ENCODE assay signal across 22 mouse cellular contexts in the genomic region with DNA sequence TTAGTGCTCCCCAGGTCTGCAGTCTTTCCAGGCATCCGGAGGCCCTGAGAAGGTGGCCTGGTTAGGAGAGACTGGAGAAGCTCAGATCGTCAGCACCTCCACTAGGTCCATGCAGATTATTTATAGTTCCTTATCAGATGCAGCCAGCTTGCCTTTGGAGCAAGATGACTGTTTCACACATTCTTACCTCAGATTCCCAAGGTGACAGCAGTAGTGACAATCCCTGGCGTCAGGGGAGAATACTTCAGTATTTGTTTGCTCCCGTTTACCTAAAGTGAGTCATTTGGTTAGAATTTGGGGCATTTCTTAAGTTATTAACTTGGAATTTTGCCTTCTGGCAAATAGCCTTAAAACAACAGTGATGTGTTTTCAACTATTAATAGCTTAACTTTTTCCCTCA. TPM values are rescaled to one million over a fixed set of nuclear protein-coding genes. Genes with fewer than 3 reads are reported as not detected.
DNase-seq lines count a peak whose midpoint lies in the region; ATAC-seq and TF ChIP-seq lines count a peak whose summit lies in the region.
"Had no signal": no experiment of that assay in that cellular context is flagged by ENCODE, and none has a peak within 500 bp of the region (broad histone marks: within the 10 kb centered on the region; RNA-seq: fewer than 3 reads in every experiment).

No protein-coding gene starts in this region.

- H3K27me3 ChIP-seq in heart, adult 2 months (ENCODE audit: control insufficient read depth, insufficient read depth, low read length), result no peaks in the 10 kb centered on the region
- no peaks in the 10 kb centered on the region for H3K27me3 ChIP-seq in limb, embryonic 14.5 days (ENCODE audit: control insufficient read depth, insufficient read depth, low read length)
- no peaks in the 10 kb centered on the region for H3K27me3 ChIP-seq in limb, embryonic 10.5 days (ENCODE audit: low read depth, poor library complexity, severe bottlenecking)
- H3K27me3 ChIP-seq in G1E (ENCODE audit: insufficient read depth, low read length), result no peaks in the 10 kb centered on the region
- H3K27me3 ChIP-seq in heart, postnatal 0 days (ENCODE audit: control insufficient read depth, insufficient read depth, low read length), result no peaks in the 10 kb centered on the region
- H3K27me3 ChIP-seq: embryonic facial prominence, embryonic 15.5 days; limb, embryonic 13.5 days; midbrain, embryonic 13.5 days; neural tube, embryonic 12.5 days had no signal

- no peak for TF ChIP-seq EP300 in heart, adult 2 months (IDR thresholded peaks at IDR 0.05; ENCODE audit: insufficient read depth, low read depth, low read length)
- no peak for TF ChIP-seq EP300 in heart, postnatal 0 days (IDR thresholded peaks at IDR 0.05; ENCODE audit: low read depth)

- no peaks in the 10 kb centered on the region for H3K4me1 ChIP-seq in heart, adult 2 months (ENCODE audit: control insufficient read depth, insufficient read depth, low read length)
- H3K4me1 ChIP-seq in limb, embryonic 14.5 days (ENCODE audit: control insufficient read depth, insufficient read depth, low read length), result no peaks in the 10 kb centered on the region
- H3K4me1 ChIP-seq in limb, embryonic 10.5 days, result no peaks in the 10 kb centered on the region
- peaks cover 35% of the 10 kb centered on the region for H3K4me1 ChIP-seq in G1E (ENCODE audit: insufficient read depth, low read depth, low read length)
- peaks cover 6% of the 10 kb centered on the region for H3K4me1 ChIP-seq in heart, postnatal 0 days (ENCODE audit: control insufficient read depth, insufficient read depth)
- H3K4me1 ChIP-seq: embryonic facial prominence, embryonic 15.5 days; midbrain, embryonic 13.5 days; neural tube, embryonic 12.5 days had no signal

- H3K79me2 ChIP-seq in heart, adult 2 months (replicated peaks; ENCODE audit: control insufficient read depth, insufficient read depth, low read length), result no peaks in the 10 kb centered on the region

- no peak for ATAC-seq in limb, embryonic 14.5 days (ENCODE audit: low FRiP score, low read depth)
- peak; percentile 45 for ATAC-seq in G1E (ENCODE audit: extremely low read depth, insufficient number of reproducible peaks, low FRiP score, poor library complexity, severe bottlenecking)
- peak; percentile 51; the same call in 1 of the 2 replicates for ATAC-seq in heart, postnatal 0 days (ENCODE audit: insufficient read depth, low read depth)
- ATAC-seq: midbrain, embryonic 13.5 days had no signal

- WGBS in heart, adult 2 months, result 28% methylated on average over 4 of the region's 4 CpGs
- WGBS in limb, embryonic 14.5 days, result 77% methylated on average over 4 of the region's 4 CpGs
- WGBS in limb, embryonic 10.5 days, result 80% methylated on average over 4 of the region's 4 CpGs
- 12% methylated on average over 4 of the region's 4 CpGs for whole genome bisulfite sequencing in heart, postnatal 0 days

- H3K9me3 ChIP-seq in limb, embryonic 14.5 days (ENCODE audit: control insufficient read depth, low read length), result no peaks in the 10 kb centered on the region
- no peaks in the 10 kb centered on the region for H3K9me3 ChIP-seq in limb, embryonic 10.5 days (replicated peaks)
- no peaks in the 10 kb centered on the region for H3K9me3 ChIP-seq in G1E (replicated peaks)
- no peaks in the 10 kb centered on the region for H3K9me3 ChIP-seq in heart, postnatal 0 days (replicated peaks; ENCODE audit: control insufficient read depth, low read length)
- H3K9me3 ChIP-seq: embryonic facial prominence, embryonic 15.5 days; limb, embryonic 13.5 days; midbrain, embryonic 13.5 days; neural tube, embryonic 12.5 days had no signal

- TF ChIP-seq CTCF in heart, adult 2 months (IDR thresholded peaks at IDR 0.05), result no peak
- TF ChIP-seq CTCF in G1E (IDR thresholded peaks at IDR 0.05; ENCODE audit: low read depth, low read length), result no peak
- TF ChIP-seq CTCF in heart, postnatal 0 days (IDR thresholded peaks at IDR 0.05; ENCODE audit: low read depth), result no peak
- TF ChIP-seq CTCF in gastrocnemius, adult 2 months (IDR thresholded peaks at IDR 0.05), result no peak

- H3K9ac ChIP-seq in heart, adult 2 months (ENCODE audit: low read depth, low read length), result no peak overlapping the region
- peak overlapping the region; percentile 8; the same call in 1 of the 2 replicates for H3K9ac ChIP-seq in limb, embryonic 14.5 days (ENCODE audit: low read depth, low read length, severe bottlenecking)
- no peak overlapping the region for H3K9ac ChIP-seq in heart, postnatal 0 days (replicated peaks; ENCODE audit: low read depth, low read length)
- H3K9ac ChIP-seq: embryonic facial prominence, embryonic 15.5 days; hindbrain, embryonic 14.5 days; limb, embryonic 13.5 days; midbrain, embryonic 13.5 days; neural tube, embryonic 12.5 days had no signal

- DNase-seq in heart, adult 2 months, result no peak
- no peak for DNase-seq in heart, postnatal 14 days
- DNase-seq in limb, embryonic 14.5 days (ENCODE audit: low spot score), result no peak
- no peak for DNase-seq in limb, embryonic 10.5 days (ENCODE audit: low spot score)
- DNase-seq in G1E (ENCODE audit: low spot score), result no peak
- peak; percentile 44 for DNase-seq in heart, postnatal 0 days (ENCODE audit: low spot score)
- DNase-seq in embryo, embryonic 11 days, result no peak
- DNase-seq in gastrocnemius, adult 2 months, result no peak
- DNase-seq: adrenal gland, postnatal 25 days; B cell, adult 2 months; cerebellum, adult 11-12 months; cerebellum, postnatal 25 days; gastrocnemius, postnatal 10 days; kidney, adult 8-10 months; kidney, postnatal 36 days; right cerebral cortex, adult 18-20 months; thymus, postnatal 25 days had no signal

- no peak for TF ChIP-seq POLR2A in heart, adult 2 months (IDR thresholded peaks at IDR 0.05; ENCODE audit: insufficient read depth, low read depth, low read length)
- TF ChIP-seq POLR2A in limb, embryonic 14.5 days (IDR thresholded peaks at IDR 0.05; ENCODE audit: borderline replicate concordance, extremely low read depth, insufficient read depth, insufficient read length), result no peak

- intact Hi-C loops in heart, adult 2 months (cut with DNase I), result no loop called here
- intact Hi-C loops in heart, postnatal 14 days (cut with DNase I), result no loop called here
- intact Hi-C loops in gastrocnemius, adult 2 months (cut with DNase I), result no loop called here

- H3K4me3 ChIP-seq in heart, adult 2 months, result no peak overlapping the region
- H3K4me3 ChIP-seq in limb, embryonic 14.5 days (replicated peaks; ENCODE audit: low read length), result no peak overlapping the region
- no peak overlapping the region for H3K4me3 ChIP-seq in limb, embryonic 10.5 days
- no peak overlapping the region; the same call in 1 of the 2 replicates for H3K4me3 ChIP-seq in G1E (ENCODE audit: low read depth, low read length)
- H3K4me3 ChIP-seq in heart, postnatal 0 days (ENCODE audit: low read depth, low read length), result no peak overlapping the region
- no peak overlapping the region for H3K4me3 ChIP-seq in gastrocnemius, adult 2 months
- H3K4me3 ChIP-seq: embryonic facial prominence, embryonic 15.5 days; limb, embryonic 13.5 days; midbrain, embryonic 13.5 days; neural tube, embryonic 12.5 days had no signal

- no peaks in the 10 kb centered on the region for H3K36me3 ChIP-seq in heart, adult 2 months (ENCODE audit: control insufficient read depth, insufficient read depth, low read length)
- H3K36me3 ChIP-seq in limb, embryonic 14.5 days (ENCODE audit: control insufficient read depth, insufficient read depth, low read length), result peaks cover 68% of the 10 kb centered on the region
- H3K36me3 ChIP-seq in limb, embryonic 10.5 days, result peaks cover 98% of the 10 kb centered on the region
- peaks cover 92% of the 10 kb centered on the region for H3K36me3 ChIP-seq in G1E (replicated peaks)
- peaks cover 48% of the 10 kb centered on the region for H3K36me3 ChIP-seq in heart, postnatal 0 days (replicated peaks; ENCODE audit: control insufficient read depth, insufficient read depth, low read length)

- no peak overlapping the region for H3K4me2 ChIP-seq in limb, embryonic 14.5 days (replicated peaks; ENCODE audit: low read depth, low read length, severe bottlenecking)
- H3K4me2 ChIP-seq in heart, postnatal 0 days (ENCODE audit: low read depth, low read length), result no peak overlapping the region
- H3K4me2 ChIP-seq: embryonic facial prominence, embryonic 15.5 days; hindbrain, embryonic 14.5 days; limb, embryonic 13.5 days; midbrain, embryonic 13.5 days; neural tube, embryonic 12.5 days had no signal

- peak overlapping the region; percentile 22 for H3K27ac ChIP-seq in heart, adult 2 months
- no peak overlapping the region for H3K27ac ChIP-seq in limb, embryonic 14.5 days (replicated peaks; ENCODE audit: low read depth, low read length)
- H3K27ac ChIP-seq in limb, embryonic 10.5 days, result no peak overlapping the region
- H3K27ac ChIP-seq in heart, postnatal 0 days (ENCODE audit: low read depth), result no peak overlapping the region
- no peak overlapping the region; the same call in 1 of the 2 replicates for H3K27ac ChIP-seq in gastrocnemius, adult 2 months
- H3K27ac ChIP-seq: embryonic facial prominence, embryonic 15.5 days; hindbrain, embryonic 14.5 days; limb, embryonic 13.5 days; midbrain, embryonic 13.5 days; neural tube, embryonic 12.5 days had no signal

RNA-seq across cellular contexts. Expression of gene Ndc1, which starts 7.1 kb away (rescaled TPM):
- 10 to 100 TPM; 10.2 to 11.3 TPM for total RNA-seq in heart, adult 2 months (2021)
- 15.4 and 22.2 TPM in 2 replicates for polyA plus RNA-seq in heart, adult 2 months (2012; rRNA removed)
- total RNA-seq in heart, postnatal 14 days (2021), result 10 to 100 TPM; 11.5 to 12.8 TPM
- polyA plus RNA-seq in limb, embryonic 14.5 days (2012; rRNA removed), result 27.8 and 38.8 TPM in 2 replicates
- polyA plus RNA-seq in limb, embryonic 14.5 days (2014; fragmentation: Nextera tagmentation; extraction: Ambion mirVana), result 35.4 and 35.8 TPM in 2 replicates
- 53.0 and 54.5 TPM in 2 replicates for polyA plus RNA-seq in limb, embryonic 10.5 days (2016; fragmentation: Nextera tagmentation; extraction: Ambion mirVana)
- total RNA-seq in G1E (2014; fragmentation: Nextera tagmentation) (139 and 144 TPM in 2 replicates), G1E (2017) (48.9 and 56.3 TPM in 2 replicates)
- 6.7 and 8.6 TPM in 2 replicates for polyA plus RNA-seq in G1E (2012)
- total RNA-seq in heart, postnatal 0 days (2014; rRNA removed; ENCODE audit: low replicate concordance), result 27.9 and 35.4 TPM in 2 replicates
- polyA plus RNA-seq in heart, postnatal 0 days (2015; fragmentation: Nextera tagmentation; extraction: Ambion mirVana), result 8.3 and 8.8 TPM in 2 replicates
- 1 to 10 TPM; 6.0 to 8.4 TPM for total RNA-seq in gastrocnemius, adult 2 months (2021)

RNA-seq across cellular contexts. Expression of gene Glis1, which starts 59.7 kb away (rescaled TPM):
- total RNA-seq in heart, adult 2 months (2021), result under 1 TPM; 0.30 to 0.52 TPM
- polyA plus RNA-seq in heart, adult 2 months (2012; rRNA removed), result 0.18 and 0.29 TPM in 2 replicates
- total RNA-seq in heart, postnatal 14 days (2021), result under 1 TPM; 0.17 to 0.31 TPM
- polyA plus RNA-seq in limb, embryonic 14.5 days (2012; rRNA removed), result 9.0 and 14.0 TPM in 2 replicates
- 10.0 and 10.7 TPM in 2 replicates for polyA plus RNA-seq in limb, embryonic 14.5 days (2014; fragmentation: Nextera tagmentation; extraction: Ambion mirVana)
- polyA plus RNA-seq in limb, embryonic 10.5 days (2016; fragmentation: Nextera tagmentation; extraction: Ambion mirVana), result 5.1 and 9.9 TPM in 2 replicates
- total RNA-seq in G1E (2014; fragmentation: Nextera tagmentation) (0.38 TPM in 1 of 2 replicates, not detected in the other), G1E (2017) (0.16 TPM in 1 of 2 replicates, not detected in the other)
- 0.20 and 0.23 TPM in 2 replicates for polyA plus RNA-seq in G1E (2012)
- total RNA-seq in heart, postnatal 0 days (2014; rRNA removed; ENCODE audit: low replicate concordance), result not detected in 2 replicates
- 0.11 TPM in 1 of 2 replicates, not detected in the other for polyA plus RNA-seq in heart, postnatal 0 days (2015; fragmentation: Nextera tagmentation; extraction: Ambion mirVana)
- under 1 TPM; 0.15 to 0.20 TPM for total RNA-seq in gastrocnemius, adult 2 months (2021)
